Comparison of ENCODE assay signal across 9 mouse cellular contexts in genomic region chr11:44761128-44761996, GRCm38 (mm10).
DNase-seq lines count a peak whose midpoint lies in the region; ATAC-seq lines count a peak whose summit lies in the region.
"Had no signal": no experiment of that assay in that cellular context is flagged by ENCODE, and none has a peak within 500 bp of the region (broad histone marks: within the 10 kb centered on the region; RNA-seq: fewer than 3 reads in every experiment).

No protein-coding gene starts in this region.

- no peak overlapping the region for H3K9ac ChIP-seq in embryonic facial prominence, embryonic 11.5 days (replicated peaks; ENCODE audit: low read length)
- no peak overlapping the region for H3K9ac ChIP-seq in intestine, embryonic 14.5 days (ENCODE audit: low read length)
- no peak overlapping the region for H3K9ac ChIP-seq in neural tube, embryonic 12.5 days
- H3K9ac ChIP-seq: liver, embryonic 14.5 days had no signal

- ATAC-seq in embryonic facial prominence, embryonic 11.5 days (replicated peaks; ENCODE audit: insufficient number of reproducible peaks, low FRiP score, low TSS enrichment, low read depth), result no peak
- ATAC-seq in intestine, embryonic 14.5 days (replicated peaks; ENCODE audit: low FRiP score, low TSS enrichment, low read depth), result no peak
- ATAC-seq in neural tube, embryonic 12.5 days (ENCODE audit: low FRiP score, low read depth), result no peak

- DNase-seq in kidney, postnatal 14 days, result peak; percentile 21
- no peak for DNase-seq in kidney, postnatal 25 days
- no peak for DNase-seq in embryonic facial prominence, embryonic 11.5 days (ENCODE audit: low spot score)
- DNase-seq in intestine, embryonic 14.5 days (ENCODE audit: low spot score), result no peak
- no peak for DNase-seq in adrenal gland, postnatal 25 days
- DNase-seq in urinary bladder, postnatal 4 days (ENCODE audit: low spot score in 2 of 2), result no peak
- DNase-seq in cerebellum, postnatal 25 days, result no peak

- H3K36me3 ChIP-seq in embryonic facial prominence, embryonic 11.5 days (replicated peaks; ENCODE audit: control insufficient read depth, insufficient read depth, low read depth, low read length), result no peaks in the 10 kb centered on the region
- no peaks in the 10 kb centered on the region for H3K36me3 ChIP-seq in intestine, embryonic 14.5 days (ENCODE audit: control insufficient read depth, insufficient read depth, low read length)
- H3K36me3 ChIP-seq in neural tube, embryonic 12.5 days, result no peaks in the 10 kb centered on the region

- no peak overlapping the region for H3K4me3 ChIP-seq in embryonic facial prominence, embryonic 11.5 days (ENCODE audit: low read depth, low read length)
- H3K4me3 ChIP-seq in intestine, embryonic 14.5 days (ENCODE audit: low read depth, low read length), result no peak overlapping the region
- peak overlapping the region; percentile 19; the same call in 1 of the 2 replicates for H3K4me3 ChIP-seq in neural tube, embryonic 12.5 days

- H3K27me3 ChIP-seq in embryonic facial prominence, embryonic 11.5 days (ENCODE audit: control insufficient read depth, insufficient read depth, low read length), result no peaks in the 10 kb centered on the region
- H3K27me3 ChIP-seq in intestine, embryonic 14.5 days (replicated peaks; ENCODE audit: control insufficient read depth, insufficient read depth, low read length), result no peaks in the 10 kb centered on the region
- no peaks in the 10 kb centered on the region for H3K27me3 ChIP-seq in neural tube, embryonic 12.5 days (replicated peaks)

- no peak overlapping the region for H3K27ac ChIP-seq in embryonic facial prominence, embryonic 11.5 days (replicated peaks; ENCODE audit: low read depth, low read length)
- H3K27ac ChIP-seq in intestine, embryonic 14.5 days (ENCODE audit: low read depth), result no peak overlapping the region
- no peak overlapping the region for H3K27ac ChIP-seq in neural tube, embryonic 12.5 days
- H3K27ac ChIP-seq: liver, embryonic 14.5 days had no signal

- peak overlapping the region; percentile 39 for H3K4me2 ChIP-seq in embryonic facial prominence, embryonic 11.5 days (ENCODE audit: low read depth, low read length)
- peak overlapping the region; percentile 34 for H3K4me2 ChIP-seq in intestine, embryonic 14.5 days (ENCODE audit: low read length)
- H3K4me2 ChIP-seq in neural tube, embryonic 12.5 days (replicated peaks), result peak overlapping the region; percentile 50

- no peaks in the 10 kb centered on the region for H3K9me3 ChIP-seq in embryonic facial prominence, embryonic 11.5 days (replicated peaks; ENCODE audit: control insufficient read depth, low read length)
- H3K9me3 ChIP-seq in intestine, embryonic 14.5 days (ENCODE audit: control insufficient read depth, low read length), result no peaks in the 10 kb centered on the region
- no peaks in the 10 kb centered on the region for H3K9me3 ChIP-seq in neural tube, embryonic 12.5 days

- no peaks in the 10 kb centered on the region; the same call in 1 of the 2 replicates for H3K4me1 ChIP-seq in embryonic facial prominence, embryonic 11.5 days (ENCODE audit: control insufficient read depth, insufficient read depth, low read length)
- no peaks in the 10 kb centered on the region for H3K4me1 ChIP-seq in intestine, embryonic 14.5 days (replicated peaks; ENCODE audit: control insufficient read depth, insufficient read depth, low read length)
- peaks cover 18% of the 10 kb centered on the region for H3K4me1 ChIP-seq in neural tube, embryonic 12.5 days

- WGBS in embryonic facial prominence, embryonic 11.5 days, result 9% methylated on average over 20 of the region's 20 CpGs
- 15% methylated on average over 20 of the region's 20 CpGs for WGBS in intestine, embryonic 14.5 days
- WGBS in neural tube, embryonic 12.5 days, result 8% methylated on average over 20 of the region's 20 CpGs
